Mouse (Mus musculus): ENCODE measurements around the gene Cfap73. TPM values are rescaled to one million over a fixed set of nuclear protein-coding genes. Genes with fewer than 3 reads are reported as not detected.

The Cfap73 gene
- 1.8 TPM for polyA plus RNA-seq (2014; fragmentation: Illumina TruSeq; extraction: RNeasy Lipid Tissue Mini Kit (QIAGEN cat#74804); ENCODE audit: low read depth, low replicate concordance)

GRCm38 (mm10) chr5:120634131-120634530 lies at the start of gene Cfap73:
TSS of gene Cfap73 (minus strand) at chr5:120634235.

GRCm38 (mm10) chr5:120648569-120649373 lies 14.7 kb upstream of the Cfap73 start, which contains the start of gene Rasal1:
TSS of gene Rasal1 (plus strand) at chr5:120648812.

GRCm38 (mm10) chr5:120612442-120612821 lies 21.6 kb downstream of the Cfap73 start, which contains the start of the genes Rita1 and Ddx54:
TSS of gene Rita1 (minus strand) at chr5:120612589.
TSS of gene Ddx54 (plus strand) at chr5:120612739.

DNA sequence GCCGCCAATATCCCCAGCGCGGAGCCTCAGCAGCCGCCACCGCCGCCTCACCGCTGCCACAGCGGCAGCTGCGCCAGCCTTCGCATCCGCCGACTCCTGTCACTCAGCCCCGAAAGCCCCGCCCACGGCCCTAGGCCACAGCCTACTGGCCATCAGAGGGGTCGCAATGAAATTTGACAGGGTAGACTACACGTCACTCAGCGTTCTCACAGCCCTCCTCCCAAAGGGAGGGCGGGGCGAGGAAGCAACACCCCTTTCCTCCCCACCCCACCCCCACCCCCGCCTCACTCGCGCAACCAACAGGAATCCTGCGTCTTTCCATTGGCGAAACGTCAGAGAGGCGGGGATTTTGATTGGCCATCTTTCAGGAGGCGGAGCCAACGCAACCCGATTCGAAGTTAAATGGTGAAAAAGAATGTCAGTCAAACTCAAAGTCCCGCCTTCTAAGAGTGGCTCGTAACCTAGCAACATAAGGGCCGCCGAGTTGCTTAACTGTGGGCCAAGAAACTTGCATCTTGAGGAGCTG lies 45.4 kb downstream of the Cfap73 start, which contains the start of the genes Tpcn1 and Iqcd:
TSS of gene Tpcn1 (minus strand) at position 105 of the 526 bp plus-strand sequence.
TSS of gene Iqcd (plus strand) at position 448 of the 526 bp plus-strand sequence.

Other genes with a start within 250 kb of the Cfap73 start
- gene Lhx5, start 202.5 kb downstream of the Cfap73 start, polyA plus RNA-seq (2014; fragmentation: Illumina TruSeq; extraction: RNeasy Lipid Tissue Mini Kit (QIAGEN cat#74804); ENCODE audit: low read depth, low replicate concordance) = not detected
- 3.7 TPM for gene Sdsl, start 161.4 kb downstream of the Cfap73 start, polyA plus RNA-seq (2014; fragmentation: Illumina TruSeq; extraction: RNeasy Lipid Tissue Mini Kit (QIAGEN cat#74804); ENCODE audit: low read depth, low replicate concordance)
- not detected for gene Sds, start 157.7 kb downstream of the Cfap73 start, polyA plus RNA-seq (2014; fragmentation: Illumina TruSeq; extraction: RNeasy Lipid Tissue Mini Kit (QIAGEN cat#74804); ENCODE audit: low read depth, low replicate concordance)
- gene Plbd2, start 130.6 kb downstream of the Cfap73 start, polyA plus RNA-seq (2014; fragmentation: Illumina TruSeq; extraction: RNeasy Lipid Tissue Mini Kit (QIAGEN cat#74804); ENCODE audit: low read depth, low replicate concordance) = 58.7 TPM
- gene Slc8b1, start 123.1 kb downstream of the Cfap73 start, polyA plus RNA-seq (2014; fragmentation: Illumina TruSeq; extraction: RNeasy Lipid Tissue Mini Kit (QIAGEN cat#74804); ENCODE audit: low read depth, low replicate concordance) = 20.8 TPM
- gene Tpcn1, start 45.6 kb downstream of the Cfap73 start, polyA plus RNA-seq (2014; fragmentation: Illumina TruSeq; extraction: RNeasy Lipid Tissue Mini Kit (QIAGEN cat#74804); ENCODE audit: low read depth, low replicate concordance) = 36.4 TPM
- gene Iqcd, start 45.2 kb downstream of the Cfap73 start, polyA plus RNA-seq (2014; fragmentation: Illumina TruSeq; extraction: RNeasy Lipid Tissue Mini Kit (QIAGEN cat#74804); ENCODE audit: low read depth, low replicate concordance) = 7.2 TPM
- gene Rita1, start 21.6 kb downstream of the Cfap73 start, polyA plus RNA-seq (2014; fragmentation: Illumina TruSeq; extraction: RNeasy Lipid Tissue Mini Kit (QIAGEN cat#74804); ENCODE audit: low read depth, low replicate concordance) = 10.6 TPM
- 24.2 TPM for gene Ddx54, start 21.5 kb downstream of the Cfap73 start, polyA plus RNA-seq (2014; fragmentation: Illumina TruSeq; extraction: RNeasy Lipid Tissue Mini Kit (QIAGEN cat#74804); ENCODE audit: low read depth, low replicate concordance)
- 0.52 TPM for gene Rasal1, start 14.6 kb upstream of the Cfap73 start, polyA plus RNA-seq (2014; fragmentation: Illumina TruSeq; extraction: RNeasy Lipid Tissue Mini Kit (QIAGEN cat#74804); ENCODE audit: low read depth, low replicate concordance)
- 3.7 TPM for gene Dtx1, start 77.7 kb upstream of the Cfap73 start, polyA plus RNA-seq (2014; fragmentation: Illumina TruSeq; extraction: RNeasy Lipid Tissue Mini Kit (QIAGEN cat#74804); ENCODE audit: low read depth, low replicate concordance)
- gene Oas2, start 115.6 kb upstream of the Cfap73 start, polyA plus RNA-seq (2014; fragmentation: Illumina TruSeq; extraction: RNeasy Lipid Tissue Mini Kit (QIAGEN cat#74804); ENCODE audit: low read depth, low replicate concordance) = 4.5 TPM
- gene Oas3, start 143.4 kb upstream of the Cfap73 start, polyA plus RNA-seq (2014; fragmentation: Illumina TruSeq; extraction: RNeasy Lipid Tissue Mini Kit (QIAGEN cat#74804); ENCODE audit: low read depth, low replicate concordance) = 0.41 TPM
- gene Oas1e, start 161.3 kb upstream of the Cfap73 start, polyA plus RNA-seq (2014; fragmentation: Illumina TruSeq; extraction: RNeasy Lipid Tissue Mini Kit (QIAGEN cat#74804); ENCODE audit: low read depth, low replicate concordance) = not detected
- 2.5 TPM for gene Oas1c, start 178.3 kb upstream of the Cfap73 start, polyA plus RNA-seq (2014; fragmentation: Illumina TruSeq; extraction: RNeasy Lipid Tissue Mini Kit (QIAGEN cat#74804); ENCODE audit: low read depth, low replicate concordance)
- gene Oas1f, start 213.1 kb upstream of the Cfap73 start, polyA plus RNA-seq (2014; fragmentation: Illumina TruSeq; extraction: RNeasy Lipid Tissue Mini Kit (QIAGEN cat#74804); ENCODE audit: low read depth, low replicate concordance) = not detected
- gene Oas1h, start 227.2 kb upstream of the Cfap73 start, polyA plus RNA-seq (2014; fragmentation: Illumina TruSeq; extraction: RNeasy Lipid Tissue Mini Kit (QIAGEN cat#74804); ENCODE audit: low read depth, low replicate concordance) = not detected

All from adipose tissue, adult 10 weeks (tissue).